Mouse (Mus musculus): ENCODE data around the gene Esp4.
"Not testable (repeated sequence)": the region's sequence is repeated elsewhere in the genome, so short reads cannot be mapped to it uniquely, and the experiment has no call there.

Esp4 gene

GRCm38 (mm10) chr17:40598294-40598693 is at the start of gene Esp4:
Gene Esp4, plus strand, starts transcription at chr17:40598594.
- DNase-seq (ENCODE audit: low spot score) = no peak

- DNase-seq (ENCODE audit: low spot score) = no peak
These were observed 44.9 kb upstream of the Esp4 start for GRCm38 (mm10) chr17:40553470-40553869.

GRCm38 (mm10) chr17:40561207-40561606 is 37.2 kb upstream of the Esp4 start, which contains the start of gene Esp6:
Gene Esp6, plus strand, starts transcription at chr17:40561507.
- no peak for DNase-seq (ENCODE audit: low spot score)

- not testable (repeated sequence) for DNase-seq (ENCODE audit: low spot score)
These were observed 14.5 kb upstream of the Esp4 start for GRCm38 (mm10) chr17:40583906-40584305.

GRCm38 (mm10) chr17:40591297-40591696 is 7.1 kb upstream of the Esp4 start:
- no peak for DNase-seq (ENCODE audit: low spot score)

GRCm38 (mm10) chr17:40631775-40632174 is 33.4 kb downstream of the Esp4 start, which contains the start of gene Esp3:
Gene Esp3, plus strand, starts transcription at chr17:40632075.
- DNase-seq (ENCODE audit: low spot score) = not testable (repeated sequence)
